Mouse (Mus musculus) heart, embryonic 15.5 days (tissue): ENCODE data around the gene Lonp2. TPM values are rescaled to one million over a fixed set of nuclear protein-coding genes. Genes with fewer than 3 reads are reported as not detected.
A peak's percentile ranks its signal among the peaks of the same experiment; 100 is the strongest.

Experiments used
- ATAC-seq: fragments of 200-750 bp; cut with Nextera tagmentation; replicated peaks from 2 replicates; pipeline ENCODE4 v1.8.0; 2017; ENCODE audit warnings: low read depth, moderate TSS enrichment; ENCODE audit not compliant: insufficient number of reproducible peaks, insufficient read depth, low FRiP score
- H3K27ac ChIP-seq: fragments of 300-500 bp; sonication (generic); 2 replicates; pipeline ENCODE4 v1.5.1; 2015; ENCODE audit warnings: mild to moderate bottlenecking, inconsistent platforms
- H3K27me3 ChIP-seq: fragments of 300-500 bp; sonication (generic); 2 replicates; pipeline ENCODE4 v1.6.1; 2015; ENCODE audit warnings: inconsistent platforms
- H3K36me3 ChIP-seq: fragments of 300-500 bp; sonication (generic); 2 replicates; pipeline ENCODE4 v1.6.1; 2015; ENCODE audit warnings: mild to moderate bottlenecking, inconsistent platforms
- H3K4me1 ChIP-seq: fragments of 300-500 bp; sonication (generic); replicated peaks from 2 replicates; pipeline ENCODE4 v1.6.1; 2015; ENCODE audit warnings: inconsistent platforms
- H3K4me2 ChIP-seq: fragments of 300-500 bp; sonication (generic); 2 replicates; pipeline ENCODE4 v1.6.1; 2015; ENCODE audit warnings: inconsistent platforms, mild to moderate bottlenecking, moderate library complexity
- H3K4me3 ChIP-seq: fragments of 300-500 bp; sonication (generic); 2 replicates; pipeline ENCODE4 v1.5.1; 2015; ENCODE audit warnings: mild to moderate bottlenecking, inconsistent platforms
- H3K9ac ChIP-seq: fragments of 300-500 bp; sonication (generic); 2 replicates; pipeline ENCODE4 v1.6.1; 2015; ENCODE audit warnings: mild to moderate bottlenecking, inconsistent platforms
- H3K9me3 ChIP-seq: fragments of 300-500 bp; sonication (generic); replicated peaks from 2 replicates; pipeline ENCODE4 v1.6.1; 2016; ENCODE audit warnings: inconsistent platforms
- WGBS: fragments of 180-500 bp; shearing (Covaris S2); methylation state at CpG from one replicate; pipeline ENCODE4 v1.1.7; 2015; ENCODE audit warnings: mixed read lengths; 5-methylcytosine and 5-hydroxymethylcytosine counted together
- polyA plus RNA-seq: library from polyadenylated mRNA; unstranded; fragments of >200 nt; fragmentation: Nextera tagmentation; extraction: Ambion mirVana; gene quantifications from 2 replicates; pipeline ENCODE4 v1.2.1, GENCODE M21; 2015

The Lonp2 gene
- polyA plus RNA-seq, 1 experiment from 2014 or later: 53.8 TPM

GRCm38 (mm10) chr8:86735446-86736111 is 111.7 kb downstream of the Lonp2 start:
- Histone ChIP-seq H3K4me2 (no peak overlapping the region), H3K4me1 (peaks cover 52% of the 10 kb centered on the region), H3K27ac (peak overlapping the region; percentile 32), H3K9me3 (no peaks in the 10 kb centered on the region), H3K4me3 (no peak overlapping the region), H3K9ac (no peak overlapping the region), H3K36me3 (no peaks in the 10 kb centered on the region), H3K27me3 (no peaks in the 10 kb centered on the region)
- WGBS: 13% methylated on average over 3 of the region's 3 CpGs
- 0 out of 2 replicates have a peak, but pooled peaks have one; percentile 43 for ATAC-seq

GRCm38 (mm10) chr8:86740899-86741298 is 117.1 kb downstream of the Lonp2 start:
- Histone ChIP-seq H3K27me3 (no peaks in the 10 kb centered on the region), H3K36me3 (no peaks in the 10 kb centered on the region), H3K9me3 (no peaks in the 10 kb centered on the region), H3K4me3 (no peak overlapping the region), H3K4me1 (peaks cover 58% of the 10 kb centered on the region), H3K27ac (no peak overlapping the region), H3K9ac (no peak overlapping the region), H3K4me2 (no peak overlapping the region)
- no peak for ATAC-seq

- Histone ChIP-seq H3K4me1 (peaks cover 55% of the 10 kb centered on the region), H3K27me3 (no peaks in the 10 kb centered on the region), H3K27ac (no peak overlapping the region), H3K36me3 (no peaks in the 10 kb centered on the region), H3K4me2 (no peak overlapping the region), H3K4me3 (no peak overlapping the region), H3K9me3 (no peaks in the 10 kb centered on the region), H3K9ac (no peak overlapping the region)
- no peak for ATAC-seq
These were observed 117.8 kb downstream of the Lonp2 start for GRCm38 (mm10) chr8:86741627-86742026.

DNA sequence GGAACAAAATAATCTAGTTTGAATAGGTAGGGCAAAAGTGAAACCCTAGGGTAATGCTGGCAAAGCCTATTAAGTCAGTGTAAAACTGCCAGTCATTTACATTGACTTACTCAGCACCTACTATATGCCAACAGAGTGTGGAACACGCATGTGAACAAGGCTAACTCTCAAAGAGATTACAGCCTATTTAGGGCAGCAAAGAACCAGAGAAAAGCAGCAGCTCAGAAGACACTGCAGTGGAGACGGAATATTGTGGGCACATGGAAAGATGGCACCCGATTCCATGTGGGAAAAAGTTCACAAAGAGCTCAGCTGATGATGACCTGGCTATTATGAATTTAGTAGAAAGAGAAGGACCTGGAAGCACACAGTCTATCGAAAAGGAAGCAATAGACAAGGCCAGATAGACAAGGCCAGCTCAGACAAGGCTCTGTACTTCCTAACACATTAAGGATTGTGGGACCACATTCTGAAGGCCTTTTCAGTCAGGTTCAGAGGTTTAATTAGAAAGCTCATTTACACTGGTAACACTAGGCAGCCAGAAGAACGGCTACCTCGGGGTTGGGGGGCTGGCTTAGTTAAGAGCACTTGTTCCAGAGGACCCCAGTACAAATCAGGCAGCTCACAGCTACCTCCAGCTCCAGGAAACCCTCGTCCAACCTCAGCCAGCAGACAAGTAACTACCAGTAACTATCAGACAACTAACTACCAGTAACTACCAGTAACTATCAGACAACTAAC is 118.9 kb downstream of the Lonp2 start:
- H3K27ac ChIP-seq: no peak overlapping the region
- H3K4me2 ChIP-seq: 0 out of 2 replicates have a peak overlapping the region, but pooled peaks have one; percentile 6

DNA sequence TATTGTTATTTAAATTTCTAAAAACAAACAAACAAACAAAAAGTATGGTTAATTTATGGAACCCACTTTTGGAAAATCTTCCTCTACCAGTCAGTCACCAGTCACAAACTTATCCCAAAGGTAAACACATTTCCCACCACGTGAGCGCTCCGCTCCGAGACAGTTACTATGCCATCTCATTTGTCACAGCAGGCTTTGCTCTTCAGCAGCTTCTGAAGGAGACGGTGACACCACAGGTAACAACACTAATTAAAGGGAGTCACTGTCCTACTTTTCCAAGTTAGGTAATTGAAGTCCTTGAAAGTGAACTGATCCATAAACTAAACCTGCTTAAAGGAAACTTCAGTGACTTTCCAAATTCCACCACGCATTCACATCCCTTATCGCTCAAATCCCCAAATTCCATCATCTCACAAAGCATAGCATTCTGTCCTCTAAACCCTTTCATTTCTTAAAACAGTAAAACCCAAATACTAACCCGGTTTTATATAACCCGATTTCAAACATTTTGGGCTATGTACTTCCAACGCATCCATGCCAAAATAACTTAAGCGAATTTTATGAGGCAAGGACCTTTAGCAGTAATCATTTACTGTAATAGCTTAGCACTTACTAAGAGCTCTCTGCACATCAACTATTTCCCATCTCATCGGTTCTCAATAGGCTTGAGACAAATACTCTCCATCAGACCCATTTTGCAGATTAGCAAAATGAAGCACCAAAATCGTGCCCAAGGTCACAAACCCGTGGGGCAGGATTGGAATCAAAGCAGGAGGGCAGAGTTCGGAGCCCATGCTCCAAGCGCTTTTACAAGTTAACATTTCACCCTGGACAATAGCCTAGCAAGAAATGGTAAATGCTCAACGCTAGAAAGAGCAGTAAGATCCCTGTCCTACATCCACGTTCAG is 120.7 kb downstream of the Lonp2 start:
- no peak for ATAC-seq
- WGBS: 7% methylated on average over 18 of the region's 18 CpGs
- Histone ChIP-seq H3K27ac (peak overlapping the region; percentile 98), H3K9me3 (no peaks in the 10 kb centered on the region), H3K9ac (peak overlapping the region; percentile 99), H3K4me2 (peak overlapping the region; percentile 70), H3K4me3 (peak overlapping the region; percentile 96), H3K4me1 (peaks cover 42% of the 10 kb centered on the region), H3K27me3 (no peaks in the 10 kb centered on the region), H3K36me3 (no peaks in the 10 kb centered on the region)

More for the DNA sequence above, 118.9 kb downstream of the Lonp2 start:
- Histone ChIP-seq H3K4me1 (peaks cover 53% of the 10 kb centered on the region), H3K9ac (no peak overlapping the region), H3K4me3 (no peak overlapping the region), H3K9me3 (no peaks in the 10 kb centered on the region), H3K27me3 (no peaks in the 10 kb centered on the region), H3K36me3 (no peaks in the 10 kb centered on the region)
- 73% methylated on average over 7 of the region's 7 CpGs for WGBS
- ATAC-seq: no peak

GRCm38 (mm10) chr8:86745221-86745934 is 121.5 kb downstream of the Lonp2 start, which contains the start of the genes Gm10638 and Siah1a:
Gm10638 (plus strand) TSS chr8:86745699.
Siah1a (minus strand) TSS chr8:86745934.
- under 1% methylated on average over 61 of the region's 88 CpGs for WGBS
- Histone ChIP-seq H3K27me3 (no peaks in the 10 kb centered on the region), H3K9me3 (no peaks in the 10 kb centered on the region), H3K4me1 (peaks cover 41% of the 10 kb centered on the region), H3K4me3 (peak within 1 kb of the TSS; percentile 96), H3K9ac (peak within 1 kb of the TSS; percentile 99), H3K36me3 (no peaks in the 10 kb centered on the region), H3K27ac (peak within 1 kb of the TSS; percentile 98), H3K4me2 (peak within 1 kb of the TSS; percentile 70)
- ATAC-seq: peak; percentile 82

- Histone ChIP-seq H3K27me3 (no peaks in the 10 kb centered on the region), H3K4me3 (peak overlapping the region; percentile 96), H3K27ac (peak overlapping the region; percentile 98), H3K9me3 (no peaks in the 10 kb centered on the region), H3K9ac (peak overlapping the region; percentile 99), H3K36me3 (no peaks in the 10 kb centered on the region), H3K4me2 (peak overlapping the region; percentile 70), H3K4me1 (peaks cover 37% of the 10 kb centered on the region)
- peak; percentile 90 for ATAC-seq
- 0% methylated on average over 63 of the region's 70 CpGs for WGBS
These were observed 122.1 kb downstream of the Lonp2 start for GRCm38 (mm10) chr8:86745935-86746441.

DNA sequence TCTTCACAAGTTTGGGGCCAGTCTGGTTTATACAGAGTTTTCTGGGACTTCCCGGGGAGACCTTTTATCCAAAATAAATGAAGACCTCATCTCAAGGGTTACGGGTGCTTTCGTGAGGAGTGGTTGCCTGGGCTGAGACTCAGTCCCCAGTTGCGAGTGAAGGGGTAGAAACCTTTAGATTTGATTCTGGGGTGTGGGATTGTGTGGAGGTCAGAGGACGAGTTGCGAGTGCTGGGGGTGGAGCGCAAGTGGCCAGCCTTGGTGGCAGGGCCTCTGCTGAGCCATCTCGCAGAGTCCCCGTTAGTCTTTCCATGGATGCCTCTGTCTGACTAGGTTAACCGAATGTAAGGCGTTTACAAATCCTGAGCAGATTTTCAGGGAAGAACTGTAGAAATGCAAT is 122.7 kb downstream of the Lonp2 start:
- H3K27ac ChIP-seq: peak overlapping the region; percentile 98
- H3K9ac ChIP-seq: peak overlapping the region; percentile 99
- H3K9me3 ChIP-seq: no peaks in the 10 kb centered on the region
- no peaks in the 10 kb centered on the region for H3K36me3 ChIP-seq
- no peaks in the 10 kb centered on the region for H3K27me3 ChIP-seq
- 4% methylated on average over 11 of the region's 11 CpGs for WGBS
- peak overlapping the region; percentile 70 for H3K4me2 ChIP-seq
- ATAC-seq: no peak; the same call in 1 of the 2 replicates
- H3K4me3 ChIP-seq: peak overlapping the region; percentile 96
- H3K4me1 ChIP-seq: peaks cover 33% of the 10 kb centered on the region

DNA sequence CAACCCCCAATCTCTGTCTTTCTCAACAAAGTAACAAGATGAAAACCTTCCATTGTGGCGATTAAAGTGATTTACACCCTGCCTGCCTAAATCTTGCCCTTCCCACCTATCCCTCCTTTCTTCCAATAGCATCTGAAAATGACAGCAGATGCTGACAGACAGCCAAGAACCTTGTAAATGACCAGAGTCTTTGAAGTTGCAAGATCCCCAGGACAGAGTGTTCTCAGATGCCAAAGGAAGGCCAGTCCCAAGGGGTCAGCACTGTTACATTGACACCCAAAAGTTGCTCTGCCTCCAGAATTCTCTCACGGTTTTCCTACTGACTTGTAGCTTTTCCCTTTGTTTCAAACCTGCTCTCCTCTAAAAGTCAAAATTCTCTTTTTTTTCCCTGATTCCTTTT is 126.0 kb downstream of the Lonp2 start:
- Histone ChIP-seq H3K4me1 (peaks cover 7% of the 10 kb centered on the region; the same call in 1 of the 2 replicates), H3K27ac (no peak overlapping the region)
- WGBS: 35% methylated on average over 2 of the region's 2 CpGs

DNA sequence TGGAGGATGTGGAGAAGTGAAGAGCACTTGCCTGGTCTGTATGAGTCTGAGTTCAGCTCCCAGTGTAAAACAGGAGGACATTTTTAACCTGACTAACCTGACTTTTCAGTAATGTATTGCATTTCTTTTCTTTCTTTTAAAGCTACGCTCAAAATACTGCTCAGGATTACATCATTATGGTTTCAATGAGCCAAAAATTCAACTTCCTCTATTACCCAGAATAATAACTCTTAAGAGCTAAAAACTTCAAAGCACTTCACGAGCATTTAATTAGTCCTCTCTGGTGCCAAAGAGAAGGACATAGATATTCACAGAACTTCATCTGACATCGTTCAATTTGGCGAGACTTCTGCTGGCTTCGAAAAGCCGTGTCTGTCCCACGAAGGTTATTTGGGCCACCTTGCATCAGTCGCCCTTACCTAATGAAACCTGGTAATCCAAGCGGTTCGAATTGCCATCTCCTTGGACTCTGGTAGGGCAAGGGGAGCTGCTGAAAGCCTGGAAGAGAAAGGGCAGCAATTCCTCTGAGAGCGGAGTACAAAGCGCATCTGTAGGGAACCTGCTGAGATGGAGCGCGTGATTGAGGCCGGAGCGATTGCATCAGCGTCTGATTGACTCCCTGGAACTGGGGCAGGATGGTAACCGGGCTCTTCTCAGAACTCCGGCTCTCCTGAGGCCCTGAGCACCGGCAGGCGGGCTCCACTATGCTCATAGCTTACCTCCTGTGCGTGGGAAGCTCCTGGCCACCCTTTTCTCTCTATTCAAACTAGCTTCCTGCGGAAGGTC is 133.3 kb downstream of the Lonp2 start:
- H3K27ac ChIP-seq: peak overlapping the region; percentile 25; the same call in 1 of the 2 replicates
- ATAC-seq: no peak
- no peak overlapping the region for H3K9ac ChIP-seq
- no peaks in the 10 kb centered on the region for H3K36me3 ChIP-seq
- H3K4me1 ChIP-seq: peaks cover 5% of the 10 kb centered on the region; the same call in 1 of the 2 replicates
- H3K4me3 ChIP-seq: no peak overlapping the region
- H3K9me3 ChIP-seq: no peaks in the 10 kb centered on the region
- 0 out of 2 replicates have a peak overlapping the region, but pooled peaks have one; percentile 9 for H3K4me2 ChIP-seq
- 32% methylated on average over 23 of the region's 23 CpGs for WGBS
- H3K27me3 ChIP-seq: no peaks in the 10 kb centered on the region

More for the DNA sequence above, 126.0 kb downstream of the Lonp2 start:
- Histone ChIP-seq H3K27me3 (no peaks in the 10 kb centered on the region), H3K9ac (no peak overlapping the region), H3K9me3 (no peaks in the 10 kb centered on the region), H3K36me3 (no peaks in the 10 kb centered on the region), H3K4me3 (no peak overlapping the region), H3K4me2 (no peak overlapping the region)
- ATAC-seq: no peak
